Mouse (Mus musculus) ZHBTc4 (cell line): ENCODE data around the gene Mxra7.

Experiments used
- DNase-seq: peaks from one replicate; pipeline ENCODE4 v3.0.0-alpha.2; 2011; ENCODE audit warnings: low read depth, low spot score

Mxra7 gene

GRCm38 (mm10) chr11:116784221-116784620, 43.6 kb downstream of the Mxra7 start:
- DNase-seq: no peak

- peak; percentile 90 for DNase-seq
These were observed 45.1 kb downstream of the Mxra7 start for GRCm38 (mm10) chr11:116782737-116783145.

- no peak for DNase-seq
These were observed 52.4 kb downstream of the Mxra7 start, which contains the start of gene St6galnac1 for GRCm38 (mm10) chr11:116775407-116775806. TSS of gene St6galnac1 (minus strand) at chr11:116775507.

- no peak for DNase-seq
These were observed 54.6 kb downstream of the Mxra7 start for GRCm38 (mm10) chr11:116773205-116773604.

- DNase-seq: no peak
These were observed 58.0 kb downstream of the Mxra7 start for GRCm38 (mm10) chr11:116769873-116770272.

GRCm38 (mm10) chr11:116764946-116765345, 62.9 kb downstream of the Mxra7 start:
- DNase-seq: peak; percentile 42

GRCm38 (mm10) chr11:116764346-116764745, 63.5 kb downstream of the Mxra7 start:
- DNase-seq: no peak

GRCm38 (mm10) chr11:116755191-116755590, 72.7 kb downstream of the Mxra7 start:
- DNase-seq: peak; percentile 56

GRCm38 (mm10) chr11:116753674-116754470, 74.0 kb downstream of the Mxra7 start:
- peak; percentile 14 for DNase-seq
